Mouse (Mus musculus) lung, adult 18-20 months (tissue): Measurements from ENCODE around the gene Madd.

Source experiments
- DNase-seq, 2 experiments: peaks; one replicate each; pipeline ENCODE4 v3.0.0; 2022; ENCODE audit warnings: mixed read lengths in 2 of 2

Madd gene

DNA sequence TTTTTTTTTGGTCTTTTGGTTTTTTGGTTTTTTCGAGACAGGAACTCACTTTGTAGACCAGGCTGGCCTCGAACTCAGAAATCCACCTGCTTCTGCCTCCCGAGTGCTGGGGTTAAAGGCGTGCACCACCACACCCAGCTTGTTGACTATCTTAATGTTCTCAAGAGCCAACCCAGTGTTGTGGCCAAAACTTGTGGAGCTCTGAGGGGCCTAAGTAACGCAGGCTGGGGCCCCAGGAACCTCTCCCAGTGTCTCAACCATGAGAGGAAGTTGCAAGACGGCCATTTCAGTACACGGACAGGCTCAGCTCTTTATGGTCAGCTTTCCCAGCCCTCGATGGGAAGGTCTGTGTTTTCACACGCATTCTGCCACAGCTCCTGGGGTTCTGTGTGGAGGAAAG, 94.7 kb downstream of the Madd start:
- no peak for DNase-seq

DNA sequence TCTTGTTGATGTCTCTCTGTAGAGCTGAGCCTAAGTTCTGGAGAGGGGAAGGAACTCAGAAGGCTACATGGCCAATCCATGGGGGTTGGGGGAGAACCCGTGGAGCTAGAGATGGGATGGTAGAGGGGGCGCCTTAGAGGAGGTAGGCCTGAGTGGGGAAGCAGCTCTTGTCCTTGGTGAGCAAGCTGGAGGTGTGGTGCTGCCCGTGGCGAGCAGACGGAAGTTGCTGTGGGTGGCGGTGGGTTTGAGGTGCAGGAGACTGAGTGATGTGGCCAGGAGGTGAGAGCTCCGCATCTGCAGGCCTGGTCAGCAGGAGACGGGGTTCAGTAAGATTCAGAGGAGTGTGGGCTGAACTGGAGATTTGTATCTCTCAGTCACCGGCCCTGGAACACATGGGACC, 96.2 kb downstream of the Madd start:
- DNase-seq: no peak
